Mouse (Mus musculus) hematopoietic multipotent progenitor cell, adult 10-12 weeks (in vitro differentiated cells): Measurements from ENCODE around the gene Upb1. TPM values are rescaled to one million over a fixed set of nuclear protein-coding genes. Genes with fewer than 3 reads are reported as not detected.

Experiments used
- polyA plus RNA-seq: library from polyadenylated mRNA; stranded (reverse); fragments of >175 nt; gene quantifications from 2 replicates; pipeline ENCODE4 v1.2.3, GENCODE M21; 2012; ENCODE audit warnings: low replicate concordance

The Upb1 gene
- 1.2 and 1.4 TPM in 2 replicates for polyA plus RNA-seq

DNA sequence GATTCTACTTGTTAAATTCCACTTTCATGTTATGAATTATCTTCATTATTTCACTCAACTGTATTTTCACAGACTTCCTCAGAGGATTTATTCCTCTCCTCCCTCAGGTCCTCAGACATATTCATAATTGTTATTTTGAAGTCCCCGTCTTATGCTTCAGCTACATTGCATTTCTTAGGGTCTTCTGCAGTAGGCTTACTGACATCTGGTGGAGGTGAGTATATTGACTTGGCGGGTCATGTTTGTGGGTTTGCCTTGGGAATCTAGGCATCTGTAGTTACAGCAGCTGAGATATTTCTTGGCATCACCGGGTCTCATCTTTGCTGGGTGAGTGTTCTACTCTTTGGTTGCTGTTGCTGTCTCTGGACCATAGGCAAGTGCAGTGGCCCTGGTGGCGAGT, at the start of gene Upb1:
TSS of gene Upb1 (plus strand) at position 158 of the 400 bp plus-strand sequence.

Other genes starting within 250 kb of the Upb1 start
- gene Specc1l, start 189.0 kb upstream of the Upb1 start, polyA plus RNA-seq = 10.1 and 12.3 TPM in 2 replicates
- gene Adora2a, start 84.2 kb upstream of the Upb1 start, polyA plus RNA-seq = 14.9 and 25.4 TPM in 2 replicates
- gene Snrpd3, start 116.4 kb downstream of the Upb1 start, polyA plus RNA-seq = 4.3 and 17.5 TPM in 2 replicates
- 47.0 and 47.6 TPM in 2 replicates for gene Gucd1, start 116.9 kb downstream of the Upb1 start, polyA plus RNA-seq
- 1.7 and 3.1 TPM in 2 replicates for gene Lrrc75b, start 159.2 kb downstream of the Upb1 start, polyA plus RNA-seq
- 0.73 and 4.3 TPM in 2 replicates for gene Ggt1, start 160.5 kb downstream of the Upb1 start, polyA plus RNA-seq
- 15.6 and 34.5 TPM in 2 replicates for gene Ggt5, start 188.2 kb downstream of the Upb1 start, polyA plus RNA-seq
- gene Susd2, start 242.9 kb downstream of the Upb1 start, polyA plus RNA-seq = 1.9 and 4.0 TPM in 2 replicates